Mouse (Mus musculus) stomach, postnatal 0 days (tissue): Measurements from ENCODE around the gene Fam189b. TPM values are rescaled to one million over a fixed set of nuclear protein-coding genes. Genes with fewer than 3 reads are reported as not detected.
A peak's percentile ranks its signal among the peaks of the same experiment; 100 is the strongest.

Experiments used
- ATAC-seq: fragments of 200-750 bp; cut with Nextera tagmentation; 2 replicates; pipeline ENCODE4 v1.8.0; 2017; ENCODE audit not compliant: low FRiP score, low TSS enrichment
- DNase-seq: peaks from one replicate; pipeline ENCODE4 v3.0.0-alpha.2; 2016; ENCODE audit warnings: low spot score
- H3K27ac ChIP-seq: fragments of 300-500 bp; sonication (generic); replicated peaks from 2 replicates; pipeline ENCODE4 v1.5.1; 2014; ENCODE audit warnings: mild to moderate bottlenecking, control low read depth
- H3K27me3 ChIP-seq: fragments of 300-500 bp; sonication (generic); 2 replicates; pipeline ENCODE4 v1.6.1; 2014; ENCODE audit warnings: low read length; ENCODE audit not compliant: control insufficient read depth, insufficient read depth
- H3K36me3 ChIP-seq: fragments of 300-500 bp; sonication (generic); 2 replicates; pipeline ENCODE4 v1.6.1; 2014; ENCODE audit warnings: low read length, mixed read lengths; ENCODE audit not compliant: control insufficient read depth, insufficient read depth
- H3K4me1 ChIP-seq: fragments of 300-500 bp; sonication (generic); replicated peaks from 2 replicates; pipeline ENCODE4 v1.6.1; 2014; ENCODE audit warnings: antibody characterized with exemption; ENCODE audit not compliant: control insufficient read depth, insufficient read depth
- H3K4me2 ChIP-seq: fragments of 300-500 bp; sonication (generic); replicated peaks from 2 replicates; pipeline ENCODE4 v1.6.1; 2014; ENCODE audit warnings: low read depth, mild to moderate bottlenecking, control low read depth, moderate library complexity
- H3K4me3 ChIP-seq: fragments of 300-500 bp; sonication (generic); 2 replicates; pipeline ENCODE4 v1.5.1; 2014; ENCODE audit warnings: low read depth, low read length, control low read depth
- H3K9ac ChIP-seq: fragments of 300-500 bp; sonication (generic); 2 replicates; pipeline ENCODE4 v1.6.1; 2014; ENCODE audit warnings: mild to moderate bottlenecking, low read length, control low read depth, mixed read lengths
- H3K9me3 ChIP-seq: fragments of 300-500 bp; sonication (generic); 2 replicates; pipeline ENCODE4 v1.6.1; 2016; ENCODE audit warnings: low read length; ENCODE audit not compliant: control insufficient read depth
- CTCF ChIP-seq: IDR thresholded peaks from 2 replicates; pipeline ENCODE4 v1.5.1; 2016; ENCODE audit warnings: antibody characterized with exemption, low read depth, mild to moderate bottlenecking, moderate library complexity
- EP300 ChIP-seq: optimal IDR thresholded peaks from 2 replicates; pipeline ENCODE3; 2016; ENCODE audit warnings: antibody characterized with exemption
- WGBS: fragments of 180-500 bp; shearing (Covaris S2); extraction: QIAGEN DNeasy Blood & Tissue Kit; methylation state at CpG from one replicate; pipeline ENCODE4 v1.1.7; 2014; 5-methylcytosine and 5-hydroxymethylcytosine counted together
- polyA plus RNA-seq: library from polyadenylated mRNA; unstranded; fragments of >200 nt; fragmentation: Nextera tagmentation; extraction: Ambion mirVana; gene quantifications from 2 replicates; pipeline ENCODE4 v1.2.1, GENCODE M21; 2015

Gene Fam189b
- 7.5 and 9.1 TPM in 2 replicates for polyA plus RNA-seq

GRCm38 (mm10) chr3:89183058-89183958, at the start of gene Fam189b:
Fam189b (plus strand) TSS chr3:89183143.
- no peaks in the 10 kb centered on the region for H3K27me3 ChIP-seq
- peaks cover 19% of the 10 kb centered on the region; the same call in 1 of the 2 replicates for H3K36me3 ChIP-seq
- peak within 1 kb of the TSS; percentile 74 for H3K9ac ChIP-seq
- ATAC-seq (peak; percentile 91), DNase-seq (peak; percentile 88)
- H3K27ac ChIP-seq = peak within 1 kb of the TSS; percentile 49
- no peak for TF ChIP-seq CTCF
- no peak for TF ChIP-seq EP300
- no peaks in the 10 kb centered on the region for H3K9me3 ChIP-seq
- peak within 1 kb of the TSS; percentile 64 for H3K4me3 ChIP-seq
- H3K4me2 ChIP-seq = peak within 1 kb of the TSS; percentile 93
- WGBS = 4% methylated on average over 36 of the region's 39 CpGs
- peaks cover 2% of the 10 kb centered on the region for H3K4me1 ChIP-seq

GRCm38 (mm10) chr3:89133752-89134151, 49.2 kb upstream of the Fam189b start:
- H3K4me3 ChIP-seq = no peak overlapping the region
- H3K36me3 ChIP-seq = no peaks in the 10 kb centered on the region
- no peak overlapping the region for H3K27ac ChIP-seq
- no peaks in the 10 kb centered on the region for H3K4me1 ChIP-seq
- no peaks in the 10 kb centered on the region for H3K27me3 ChIP-seq
- DNase-seq = no peak
- H3K4me2 ChIP-seq = no peak overlapping the region
- H3K9ac ChIP-seq = no peak overlapping the region
- 71% methylated on average over 1 of the region's 1 CpGs for WGBS
- H3K9me3 ChIP-seq = no peaks in the 10 kb centered on the region
- no peak for TF ChIP-seq EP300
- peak; percentile 27 for ATAC-seq

- WGBS = 50% methylated on average over 3 of the region's 3 CpGs
- H3K4me3 ChIP-seq = no peak within 1 kb of the TSS
- H3K27ac ChIP-seq = 0 out of 2 replicates have a peak within 1 kb of the TSS, but pooled peaks have one; percentile 8
- H3K9ac ChIP-seq = no peak within 1 kb of the TSS
- H3K4me1 ChIP-seq = no peaks in the 10 kb centered on the region
- no peaks in the 10 kb centered on the region for H3K9me3 ChIP-seq
- DNase-seq (no peak), ATAC-seq (no peak)
- H3K27me3 ChIP-seq = no peaks in the 10 kb centered on the region
- no peak for TF ChIP-seq CTCF
- no peak for TF ChIP-seq EP300
- H3K4me2 ChIP-seq = no peak within 1 kb of the TSS; the same call in 1 of the 2 replicates
- H3K36me3 ChIP-seq = no peaks in the 10 kb centered on the region
Observed at GRCm38 (mm10) chr3:89135958-89136357, 47.0 kb upstream of the Fam189b start, which contains the start of gene Pklr. Pklr (plus strand) TSS chr3:89136142.

GRCm38 (mm10) chr3:89136365-89136764, 46.6 kb upstream of the Fam189b start:
- no peaks in the 10 kb centered on the region for H3K27me3 ChIP-seq
- TF ChIP-seq EP300 = no peak
- TF ChIP-seq CTCF = peak; percentile 53
- no peaks in the 10 kb centered on the region for H3K4me1 ChIP-seq
- H3K36me3 ChIP-seq = no peaks in the 10 kb centered on the region
- H3K27ac ChIP-seq = 0 out of 2 replicates have a peak overlapping the region, but pooled peaks have one; percentile 8
- no peak overlapping the region for H3K9ac ChIP-seq
- no peak overlapping the region for H3K4me3 ChIP-seq
- WGBS = 33% methylated on average over 9 of the region's 9 CpGs
- H3K9me3 ChIP-seq = no peaks in the 10 kb centered on the region
- H3K4me2 ChIP-seq = no peak overlapping the region
- peak; percentile 74 for DNase-seq
- peak; percentile 74 for ATAC-seq

- Histone ChIP-seq H3K27ac (no peak overlapping the region), H3K36me3 (no peaks in the 10 kb centered on the region), H3K9ac (0 out of 2 replicates have a peak overlapping the region, but pooled peaks have one; percentile 23), H3K4me2 (no peak overlapping the region), H3K4me1 (no peaks in the 10 kb centered on the region), H3K4me3 (no peak overlapping the region), H3K27me3 (no peaks in the 10 kb centered on the region), H3K9me3 (no peaks in the 10 kb centered on the region)
- ATAC-seq = no peak
- no peak for TF ChIP-seq CTCF
- no peak for TF ChIP-seq EP300
- DNase-seq = no peak
- 71% methylated on average over 10 of the region's 10 CpGs for WGBS
Observed at GRCm38 (mm10) chr3:89144821-89145220, 38.1 kb upstream of the Fam189b start.

- no peaks in the 10 kb centered on the region for H3K9me3 ChIP-seq
- no peak overlapping the region for H3K27ac ChIP-seq
- H3K9ac ChIP-seq = no peak overlapping the region
- no peak for TF ChIP-seq EP300
- no peak for TF ChIP-seq CTCF
- DNase-seq (no peak), ATAC-seq (no peak)
- 50% methylated on average over 8 of the region's 8 CpGs for WGBS
- no peaks in the 10 kb centered on the region for H3K4me1 ChIP-seq
- no peak overlapping the region for H3K4me3 ChIP-seq
- H3K4me2 ChIP-seq = no peak overlapping the region
- no peaks in the 10 kb centered on the region for H3K36me3 ChIP-seq
- H3K27me3 ChIP-seq = no peaks in the 10 kb centered on the region
Observed at GRCm38 (mm10) chr3:89145566-89145965, 37.4 kb upstream of the Fam189b start.
